Mouse (Mus musculus): ENCODE data around the gene Lck. TPM values are rescaled to one million over a fixed set of nuclear protein-coding genes. Genes with fewer than 3 reads are reported as not detected.
"Not testable (repeated sequence)": the region's sequence is repeated elsewhere in the genome, so short reads cannot be mapped to it uniquely, and the experiment has no call there.

The Lck gene
- total RNA-seq, 2 experiments from 2014 or later: 2.8 to 6.2 TPM

GRCm38 (mm10) chr4:129557256-129557808, 16.1 kb downstream of the Lck start:
- Histone ChIP-seq H3K4me3 (no peak overlapping the region), H3K27ac (no peak overlapping the region)
- no peak for DNase-seq (ENCODE audit: low spot score in 2 of 2)
- no peak for TF ChIP-seq CTCF (conservative IDR thresholded peaks at IDR 0.05)

- Histone ChIP-seq H3K4me3 (peak overlapping the region; percentile 63), H3K27ac (peak overlapping the region; percentile 89)
- peak; percentile 79 to 82 for DNase-seq (ENCODE audit: low spot score in 2 of 2)
- no peak for TF ChIP-seq CTCF (conservative IDR thresholded peaks at IDR 0.05)
Measured at GRCm38 (mm10) chr4:129556532-129557223, 16.8 kb downstream of the Lck start.

GRCm38 (mm10) chr4:129555862-129556531, 17.4 kb downstream of the Lck start:
- Histone ChIP-seq H3K27ac (peak overlapping the region; percentile 89), H3K4me3 (peak overlapping the region; percentile 63)
- no peak for DNase-seq (ENCODE audit: low spot score in 2 of 2)
- TF ChIP-seq CTCF (conservative IDR thresholded peaks at IDR 0.05): no peak

DNA sequence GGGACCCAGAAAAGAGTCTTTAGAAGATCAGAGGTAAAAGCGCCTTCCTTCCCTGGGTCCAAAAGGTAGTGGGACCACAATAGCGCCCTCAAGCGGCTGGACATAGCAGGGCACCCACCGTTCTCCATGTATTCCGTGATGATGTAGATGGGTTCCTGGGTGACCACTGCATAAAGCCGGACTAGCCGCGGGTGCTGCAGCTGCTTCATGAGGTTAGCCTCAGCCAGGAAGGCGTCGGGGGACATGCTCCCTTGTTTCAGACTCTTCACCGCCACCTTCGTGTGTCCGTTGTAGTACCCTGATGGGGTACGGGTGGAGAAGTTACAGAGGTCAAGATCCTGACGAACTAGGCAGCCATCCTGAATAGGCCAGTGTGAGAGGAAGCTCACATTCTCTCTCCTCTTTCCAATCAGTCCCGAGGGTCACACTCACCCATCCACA, 18.0 kb downstream of the Lck start:
- Histone ChIP-seq H3K4me3 (peak overlapping the region; percentile 63), H3K27ac (peak overlapping the region; percentile 89)
- peak in 1 of 2 experiments; percentile 51 for DNase-seq (ENCODE audit: low spot score in 2 of 2)
- TF ChIP-seq CTCF (conservative IDR thresholded peaks at IDR 0.05): peak; percentile 83

DNA sequence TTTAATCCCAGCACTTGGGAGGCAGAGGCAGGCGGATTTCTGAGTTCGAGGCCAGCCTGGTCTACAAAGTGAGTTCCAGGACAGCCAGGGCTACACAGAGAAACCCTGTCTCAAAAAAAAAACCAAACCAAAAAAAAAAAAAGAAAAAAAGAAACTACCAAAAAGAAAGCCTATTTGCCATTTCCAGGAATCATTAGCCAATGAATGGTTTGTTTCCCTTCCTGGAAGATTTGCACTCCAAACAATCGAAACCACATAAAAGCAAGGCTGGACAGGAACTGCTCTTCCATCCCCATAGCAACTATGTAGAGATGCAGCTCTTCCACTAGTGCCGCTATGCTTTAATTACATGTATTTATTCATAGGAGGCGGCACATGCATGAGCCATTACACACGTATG, 18.9 kb downstream of the Lck start:
- not testable (repeated sequence) for DNase-seq (ENCODE audit: low spot score in 2 of 2); H3K27ac ChIP-seq; H3K4me3 ChIP-seq

DNA sequence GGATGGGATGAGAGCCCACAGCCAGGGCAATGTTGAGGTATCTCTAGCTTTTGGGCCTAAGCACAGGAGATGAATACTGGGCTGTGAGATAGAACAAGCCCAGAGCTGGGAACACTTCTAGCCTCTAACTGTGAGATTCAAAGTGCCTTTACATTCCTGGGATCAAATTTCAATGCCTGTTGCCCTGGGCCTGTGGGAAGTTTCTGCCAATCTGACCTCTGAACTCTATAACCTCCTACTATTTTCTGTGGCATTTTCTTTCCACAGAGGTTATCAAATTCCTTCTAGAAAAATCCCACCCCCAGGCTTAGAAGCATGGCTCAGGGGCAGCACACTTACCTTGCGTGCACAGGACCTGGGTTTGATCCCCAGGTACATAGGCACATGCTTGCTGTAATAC, 23.1 kb downstream of the Lck start:
- TF ChIP-seq CTCF (conservative IDR thresholded peaks at IDR 0.05): no peak
- DNase-seq (ENCODE audit: low spot score in 2 of 2): no peak
- Histone ChIP-seq H3K27ac (no peak overlapping the region), H3K4me3 (no peak overlapping the region)

DNA sequence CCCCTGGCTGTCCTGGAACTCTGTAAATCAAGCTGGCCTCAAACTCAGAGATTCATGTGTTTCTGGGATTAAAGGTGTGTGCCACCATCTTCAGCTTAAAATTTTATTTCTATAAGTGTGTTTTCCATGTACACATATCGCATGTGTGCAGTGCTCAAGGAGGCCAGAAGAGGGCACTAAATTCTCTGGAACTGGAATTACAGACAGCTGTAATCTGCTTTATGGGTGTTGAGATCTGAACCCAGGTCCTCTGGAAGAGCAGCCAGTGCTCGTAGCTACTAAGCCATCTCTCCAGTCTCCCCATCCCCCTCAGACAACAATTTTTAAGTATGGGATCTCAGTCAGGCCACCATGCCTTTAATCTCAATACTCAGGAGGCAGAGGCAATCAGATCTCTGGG, 24.1 kb downstream of the Lck start:
- no peak overlapping the region for H3K27ac ChIP-seq
- no peak overlapping the region for H3K4me3 ChIP-seq
- DNase-seq (ENCODE audit: low spot score in 2 of 2): no peak
- TF ChIP-seq CTCF (conservative IDR thresholded peaks at IDR 0.05): peak; percentile 74

DNA sequence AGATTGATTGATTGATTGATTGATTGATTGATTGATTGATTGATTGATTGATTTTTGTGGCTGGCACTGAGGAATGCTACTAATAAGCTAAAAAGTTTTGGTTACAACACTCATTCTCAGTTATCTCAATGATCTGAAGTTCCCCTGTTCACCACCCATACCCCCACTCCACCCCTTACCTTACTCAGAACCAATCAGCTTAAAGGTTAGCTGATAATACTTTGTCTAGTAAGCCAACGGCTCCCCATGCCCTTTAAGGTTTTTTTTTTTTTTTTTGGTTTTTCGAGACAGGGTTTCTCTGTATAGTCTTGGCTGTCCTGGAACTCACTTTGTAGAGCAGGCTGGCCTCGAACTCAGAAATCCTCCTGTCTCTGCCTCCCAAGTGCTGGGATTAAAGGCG, 25.8 kb downstream of the Lck start:
- DNase-seq (ENCODE audit: low spot score in 2 of 2); H3K4me3 ChIP-seq; H3K27ac ChIP-seq: not testable (repeated sequence)

DNA sequence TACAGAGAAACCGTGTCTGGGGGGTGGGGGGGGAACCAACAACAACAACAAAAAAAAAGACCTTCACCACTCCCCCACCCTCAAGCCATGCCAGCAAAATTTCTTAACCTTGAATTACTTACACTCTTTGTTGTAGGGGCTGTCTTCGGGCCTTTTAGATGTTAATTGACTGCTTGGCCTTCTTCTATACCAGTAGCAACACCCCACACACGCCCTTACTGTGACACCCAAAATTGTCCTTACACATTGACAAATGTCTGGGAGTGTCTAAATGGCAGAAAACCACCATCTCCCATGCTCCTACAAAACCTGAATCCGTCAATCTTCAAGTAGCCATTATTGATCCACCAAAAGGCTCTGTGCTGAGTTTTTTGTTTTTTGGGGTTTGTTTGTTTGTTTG, 29.3 kb downstream of the Lck start:
- DNase-seq (ENCODE audit: low spot score in 2 of 2): no peak
- Histone ChIP-seq H3K4me3 (no peak overlapping the region), H3K27ac (no peak overlapping the region)
- TF ChIP-seq CTCF (conservative IDR thresholded peaks at IDR 0.05): no peak

- TF ChIP-seq CTCF (conservative IDR thresholded peaks at IDR 0.05): peak; percentile 58
- H3K4me3 ChIP-seq: peak within 1 kb of the TSS; percentile 79
- peak within 1 kb of the TSS; percentile 92 for H3K27ac ChIP-seq
- peak; percentile 96 for DNase-seq (ENCODE audit: low spot score in 2 of 2)
Measured at GRCm38 (mm10) chr4:129542592-129543141, 30.8 kb downstream of the Lck start, which contains the start of gene Hdac1. TSS of gene Hdac1 (minus strand) at chr4:129542713.

DNA sequence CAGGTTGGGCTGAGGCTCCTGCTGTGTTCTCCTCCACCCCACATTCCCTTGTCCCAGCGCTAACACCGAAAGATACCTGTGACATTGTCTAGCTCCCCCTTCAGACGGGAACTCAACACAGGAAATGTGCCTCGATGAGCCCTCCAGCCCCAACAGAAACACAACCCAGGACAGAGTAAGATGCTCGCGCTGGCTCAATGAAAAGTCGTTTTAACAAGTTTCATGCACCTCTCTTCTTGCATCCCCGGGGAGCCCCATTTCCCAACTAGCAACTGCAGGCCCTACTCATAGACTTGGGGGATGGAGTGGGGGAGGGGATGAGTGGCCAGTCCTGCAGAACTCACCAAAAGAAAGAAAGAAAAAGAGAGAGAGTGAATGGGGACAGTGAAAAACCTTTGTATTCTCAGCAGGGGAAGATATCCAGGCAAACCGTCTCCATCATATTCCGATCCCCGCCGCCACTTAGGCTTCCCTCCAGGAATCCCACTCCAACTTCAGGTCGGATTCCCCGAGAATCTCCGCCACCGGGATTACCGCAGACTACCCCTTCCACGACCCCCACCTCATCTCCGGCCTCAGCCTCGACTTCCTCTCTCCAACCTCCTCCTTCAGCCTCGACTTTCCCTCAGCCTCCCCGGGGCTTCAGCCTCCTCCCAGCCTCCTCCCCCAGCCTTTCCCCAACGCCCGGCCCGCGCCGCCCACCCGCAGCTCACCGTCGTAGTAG, 31.4 kb downstream of the Lck start:
- Histone ChIP-seq H3K27ac (peak overlapping the region; percentile 92), H3K4me3 (peak overlapping the region; percentile 79)
- DNase-seq (ENCODE audit: low spot score in 2 of 2): no peak
- TF ChIP-seq CTCF (conservative IDR thresholded peaks at IDR 0.05): peak; percentile 40

GRCm38 (mm10) chr4:129540012-129540411, 33.4 kb downstream of the Lck start:
- TF ChIP-seq CTCF (conservative IDR thresholded peaks at IDR 0.05): peak; percentile 57
- H3K27ac ChIP-seq: peak overlapping the region; percentile 46
- DNase-seq (ENCODE audit: low spot score in 2 of 2): no peak
- H3K4me3 ChIP-seq: no peak overlapping the region

DNA sequence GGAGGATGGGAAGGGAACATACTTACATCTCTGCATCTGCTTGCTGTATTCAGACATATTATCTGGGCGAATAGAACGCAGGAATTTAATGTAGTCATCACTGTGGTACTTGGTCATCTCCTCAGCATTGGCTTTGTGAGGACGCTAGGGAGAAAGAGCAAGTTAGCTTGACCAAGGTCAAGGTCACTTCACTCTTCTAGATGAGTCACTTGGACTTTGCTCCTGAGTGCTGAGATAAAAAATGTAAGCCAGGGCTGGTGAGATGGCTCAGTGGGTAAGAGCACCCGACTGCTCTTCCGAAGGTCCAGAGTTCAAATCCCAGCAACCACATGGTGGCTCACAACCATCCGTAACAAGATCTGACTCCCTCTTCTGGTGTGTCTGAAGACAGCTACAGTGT, 44.5 kb downstream of the Lck start:
- not testable (repeated sequence) for H3K27ac ChIP-seq; DNase-seq (ENCODE audit: low spot score in 2 of 2)

More for the DNA sequence above, 44.5 kb downstream of the Lck start:
- H3K4me3 ChIP-seq: not testable (repeated sequence)
